Mouse (Mus musculus) stomach, embryonic 16.5 days (tissue): ENCODE data around the gene Usp10. TPM values are rescaled to one million over a fixed set of nuclear protein-coding genes. Genes with fewer than 3 reads are reported as not detected.
A peak's percentile ranks its signal among the peaks of the same experiment; 100 is the strongest.

Experiments used
- ATAC-seq: fragments of 200-750 bp; cut with Nextera tagmentation; 2 replicates; pipeline ENCODE4 v1.8.0; 2017; ENCODE audit warnings: moderate number of reproducible peaks, moderate TSS enrichment; ENCODE audit not compliant: insufficient read depth, low FRiP score
- H3K27ac ChIP-seq: fragments of 300-500 bp; sonication (generic); 2 replicates; pipeline ENCODE4 v1.5.1; 2014; ENCODE audit warnings: low read length
- H3K27me3 ChIP-seq: fragments of 300-500 bp; sonication (generic); 2 replicates; pipeline ENCODE4 v1.6.1; 2014; ENCODE audit warnings: low read length, control low read depth, mixed read lengths; ENCODE audit not compliant: control insufficient read depth, insufficient read depth
- H3K36me3 ChIP-seq: fragments of 300-500 bp; sonication (generic); 2 replicates; pipeline ENCODE4 v1.6.1; 2014; ENCODE audit warnings: low read length; ENCODE audit not compliant: control insufficient read depth, insufficient read depth
- H3K4me1 ChIP-seq: fragments of 300-500 bp; sonication (generic); 2 replicates; pipeline ENCODE4 v1.6.1; 2014; ENCODE audit warnings: low read length, control low read depth, mixed read lengths; ENCODE audit not compliant: control insufficient read depth, insufficient read depth
- H3K4me2 ChIP-seq: fragments of 300-500 bp; sonication (generic); 2 replicates; pipeline ENCODE4 v1.6.1; 2014; ENCODE audit warnings: low read depth, low read length, mixed read lengths
- H3K4me3 ChIP-seq: fragments of 300-500 bp; sonication (generic); replicated peaks from 2 replicates; pipeline ENCODE4 v1.5.1; 2014; ENCODE audit warnings: mild to moderate bottlenecking, low read length
- H3K9ac ChIP-seq: fragments of 300-500 bp; sonication (generic); 2 replicates; pipeline ENCODE4 v1.6.1; 2014; ENCODE audit warnings: low read length
- H3K9me3 ChIP-seq: fragments of 300-500 bp; sonication (generic); replicated peaks from 2 replicates; pipeline ENCODE4 v1.6.1; 2016; ENCODE audit warnings: low read length, control low read depth; ENCODE audit not compliant: control insufficient read depth
- whole genome bisulfite sequencing: fragments of 180-500 bp; shearing (Covaris S2); extraction: QIAGEN DNeasy Blood & Tissue Kit; methylation state at CpG from one replicate; pipeline ENCODE4 v1.1.7; 2014; 5-methylcytosine and 5-hydroxymethylcytosine counted together
- polyA plus RNA-seq: library from polyadenylated mRNA; unstranded; fragments of >200 nt; fragmentation: Nextera tagmentation; extraction: Ambion mirVana; gene quantifications from 2 replicates; pipeline ENCODE4 v1.2.1, GENCODE M21; 2015

Usp10 gene
- polyA plus RNA-seq, 1 experiment from 2014 or later: 118 TPM

DNA sequence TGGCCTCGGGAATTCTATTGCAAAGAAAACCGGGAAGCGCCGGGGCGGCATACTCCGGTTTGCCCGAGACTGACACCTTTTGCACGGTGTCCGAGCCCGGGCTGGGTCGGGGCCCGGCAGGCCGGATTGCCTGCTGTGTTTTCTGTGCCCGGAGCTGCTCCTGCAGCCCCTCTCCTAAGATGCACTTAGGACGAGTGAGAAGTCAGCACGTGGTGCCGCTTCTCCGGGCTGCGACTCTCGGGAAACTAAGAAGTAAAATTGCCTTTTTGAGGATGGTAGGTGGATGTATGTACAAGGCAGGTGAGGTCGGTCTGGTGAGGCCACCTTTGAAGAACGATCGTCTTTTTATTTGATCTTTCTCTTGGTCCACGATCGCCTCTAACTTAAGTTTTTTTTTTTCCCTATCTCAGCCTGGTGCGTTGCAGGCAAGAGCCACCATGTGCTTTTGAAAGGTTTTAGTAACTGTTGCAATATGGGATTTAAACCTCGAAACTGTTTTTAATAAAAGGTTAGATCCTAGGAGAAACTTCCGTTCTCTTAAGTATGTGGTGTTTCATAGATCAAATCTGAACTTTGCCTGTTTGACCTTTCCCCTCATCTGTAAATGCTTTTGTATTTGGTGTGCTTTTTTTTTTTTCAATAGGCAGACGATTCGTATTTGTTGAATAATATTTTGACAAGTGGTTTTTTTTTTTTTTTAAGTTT is 1.2 kb downstream of the Usp10 start:
- under 1% methylated on average over 30 of the region's 30 CpGs for WGBS
- ATAC-seq: peak; percentile 43; the same call in 1 of the 2 replicates
- Histone ChIP-seq H3K27ac (peak overlapping the region; percentile 93), H3K27me3 (no peaks in the 10 kb centered on the region), H3K4me2 (peak overlapping the region; percentile 93), H3K4me3 (peak overlapping the region; percentile 79), H3K9ac (peak overlapping the region; percentile 91), H3K9me3 (no peaks in the 10 kb centered on the region), H3K4me1 (peaks cover 45% of the 10 kb centered on the region), H3K36me3 (no peaks in the 10 kb centered on the region)

DNA sequence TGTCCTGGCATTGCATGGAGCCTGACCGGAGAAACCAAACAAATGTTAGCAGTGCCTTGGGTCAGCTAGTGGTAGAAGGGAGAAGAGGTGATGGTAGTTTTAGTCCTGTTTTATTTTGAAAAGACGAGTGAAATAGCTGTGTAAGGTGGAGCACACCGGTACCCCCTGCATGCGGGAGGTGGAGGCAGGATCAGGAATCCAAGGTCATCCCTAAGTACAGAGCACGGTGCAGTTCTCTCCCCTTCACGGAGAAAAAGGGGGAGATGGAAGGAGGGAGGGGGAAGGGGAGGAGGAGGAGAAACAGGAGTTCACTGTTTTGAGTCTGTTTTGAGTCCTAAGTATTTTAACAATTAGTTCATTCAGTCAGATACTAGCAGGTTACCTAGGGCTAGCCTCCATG is 2.5 kb downstream of the Usp10 start:
- H3K4me1 ChIP-seq: peaks cover 56% of the 10 kb centered on the region
- peak overlapping the region; percentile 93 for H3K4me2 ChIP-seq

DNA sequence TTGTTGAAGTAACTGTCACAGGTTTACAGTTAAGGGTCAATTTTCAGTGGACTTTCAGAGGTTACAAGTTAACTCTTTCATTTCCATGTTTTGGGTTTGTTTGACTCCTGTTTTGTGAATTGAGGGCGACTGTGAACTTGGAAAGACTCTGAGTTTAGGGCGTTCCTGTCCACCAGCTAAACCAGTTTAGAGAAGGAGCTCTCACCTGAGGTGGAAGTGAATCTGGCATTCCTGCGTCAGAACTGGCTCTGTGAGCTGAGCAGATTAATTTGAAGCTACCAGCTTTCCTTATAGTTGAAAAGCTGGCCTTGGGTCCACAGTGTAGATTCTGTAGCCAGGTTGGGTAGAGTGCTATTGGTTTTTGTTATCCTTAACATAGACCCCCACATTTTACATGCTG is 3.0 kb downstream of the Usp10 start:
- WGBS: 56% methylated on average over 3 of the region's 3 CpGs
- Histone ChIP-seq H3K4me1 (peaks cover 57% of the 10 kb centered on the region), H3K27me3 (no peaks in the 10 kb centered on the region), H3K36me3 (no peaks in the 10 kb centered on the region), H3K27ac (peak overlapping the region; percentile 17; the same call in 1 of the 2 replicates), H3K4me2 (peak overlapping the region; percentile 93; the same call in 1 of the 2 replicates), H3K4me3 (0 out of 2 replicates have a peak overlapping the region, but pooled peaks have one; percentile 2), H3K9me3 (no peaks in the 10 kb centered on the region), H3K9ac (0 out of 2 replicates have a peak overlapping the region, but pooled peaks have one; percentile 22)
- ATAC-seq: no peak

More for the DNA sequence above, 2.5 kb downstream of the Usp10 start:
- 41% methylated on average over 6 of the region's 6 CpGs for WGBS
- peak overlapping the region; percentile 17; the same call in 1 of the 2 replicates for H3K27ac ChIP-seq
- H3K27me3 ChIP-seq: no peaks in the 10 kb centered on the region
- peak overlapping the region; percentile 79 for H3K4me3 ChIP-seq
- no peak for ATAC-seq
- H3K36me3 ChIP-seq: no peaks in the 10 kb centered on the region
- H3K9ac ChIP-seq: peak overlapping the region; percentile 91
- H3K9me3 ChIP-seq: no peaks in the 10 kb centered on the region

DNA sequence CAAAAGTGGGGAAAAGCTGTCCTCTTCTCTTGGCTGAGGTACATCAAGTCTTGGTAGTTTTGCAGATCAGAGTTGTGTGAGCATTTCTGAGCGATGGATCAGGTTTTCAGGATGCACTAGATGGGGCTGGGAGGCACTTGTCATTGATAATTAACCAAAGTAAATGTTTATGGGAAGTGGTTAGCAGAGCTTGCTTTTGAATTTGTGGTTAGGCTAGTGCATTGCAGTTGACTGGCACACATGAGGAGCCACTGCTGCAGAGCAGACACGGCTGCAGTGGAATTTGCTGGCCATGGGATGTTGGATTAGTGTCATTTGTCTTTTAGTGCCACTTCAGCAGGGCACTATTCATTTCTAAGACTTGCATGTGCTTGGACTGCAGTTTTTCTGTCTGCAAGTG is 4.0 kb downstream of the Usp10 start:
- no peak overlapping the region; the same call in 1 of the 2 replicates for H3K4me2 ChIP-seq
- H3K9ac ChIP-seq: no peak overlapping the region
- no peaks in the 10 kb centered on the region for H3K27me3 ChIP-seq
- no peaks in the 10 kb centered on the region for H3K36me3 ChIP-seq
- no peaks in the 10 kb centered on the region for H3K9me3 ChIP-seq
- ATAC-seq: no peak
- H3K4me1 ChIP-seq: peaks cover 57% of the 10 kb centered on the region
- 35% methylated on average over 2 of the region's 2 CpGs for WGBS
- no peak overlapping the region for H3K27ac ChIP-seq
- no peak overlapping the region for H3K4me3 ChIP-seq

DNA sequence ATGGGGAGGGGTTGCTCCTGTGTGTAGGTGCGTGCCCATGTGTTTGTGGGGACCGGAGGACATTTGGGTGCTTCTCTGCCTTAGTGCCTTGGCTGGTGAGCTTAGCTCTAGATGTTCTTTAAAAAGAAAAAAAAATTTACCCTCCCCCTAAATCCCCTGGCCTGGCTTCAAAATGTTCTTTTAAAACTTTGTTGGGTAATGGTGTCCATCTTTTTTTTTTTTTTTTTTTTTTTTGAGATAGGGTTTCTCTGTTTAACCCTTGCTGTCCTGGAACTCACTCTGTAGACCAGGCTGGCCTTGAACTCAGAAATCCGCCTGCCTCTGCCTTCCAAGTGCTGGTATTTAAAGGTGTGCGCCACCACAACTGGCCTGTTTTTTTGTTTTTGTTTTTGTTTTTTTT is 5.1 kb downstream of the Usp10 start:
- ATAC-seq: no peak
- no peak overlapping the region for H3K27ac ChIP-seq
- H3K4me3 ChIP-seq: no peak overlapping the region
- 83% methylated on average over 4 of the region's 4 CpGs for WGBS
- no peaks in the 10 kb centered on the region for H3K27me3 ChIP-seq
- H3K4me1 ChIP-seq: peaks cover 53% of the 10 kb centered on the region
- H3K9ac ChIP-seq: no peak overlapping the region
- H3K4me2 ChIP-seq: no peak overlapping the region
- no peaks in the 10 kb centered on the region for H3K9me3 ChIP-seq
- no peaks in the 10 kb centered on the region for H3K36me3 ChIP-seq

DNA sequence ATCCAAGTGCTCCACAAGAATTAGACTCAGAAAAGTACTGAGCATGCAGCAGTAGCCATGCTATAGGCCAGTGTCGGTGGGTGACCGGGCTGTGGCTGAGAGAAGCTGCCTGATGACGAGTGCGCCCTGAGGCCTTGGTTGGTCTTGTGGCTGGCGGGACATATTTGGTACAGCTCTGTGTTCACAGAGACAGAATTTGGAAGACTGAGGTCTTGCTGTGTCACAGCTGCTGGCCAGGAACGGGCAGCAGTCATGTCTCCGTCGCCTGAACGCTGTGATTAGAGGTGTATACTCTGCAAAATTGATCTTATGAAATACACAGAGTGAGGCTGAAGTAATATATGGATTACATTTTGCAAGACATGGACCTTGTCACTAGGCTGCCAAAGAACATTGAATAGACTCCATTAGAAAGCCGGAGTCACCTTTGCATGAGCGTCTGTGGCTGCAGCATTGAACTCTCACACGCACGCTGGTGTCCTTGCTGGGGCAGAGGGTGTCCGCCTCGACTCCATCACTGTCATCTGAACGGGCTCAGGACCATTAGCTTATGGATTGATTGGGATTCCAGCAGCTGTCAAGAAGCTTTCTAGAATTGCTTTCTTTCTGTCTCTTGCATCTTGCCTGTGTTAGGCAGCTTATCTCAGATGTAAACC is 6.2 kb downstream of the Usp10 start:
- no peaks in the 10 kb centered on the region for H3K36me3 ChIP-seq
- H3K27me3 ChIP-seq: no peaks in the 10 kb centered on the region
- H3K9me3 ChIP-seq: no peaks in the 10 kb centered on the region
- H3K4me3 ChIP-seq: no peak overlapping the region
- H3K27ac ChIP-seq: no peak overlapping the region
- no peak overlapping the region for H3K4me2 ChIP-seq
- H3K4me1 ChIP-seq: peaks cover 61% of the 10 kb centered on the region
- H3K9ac ChIP-seq: peak overlapping the region; percentile 6; the same call in 1 of the 2 replicates
- no peak; the same call in 1 of the 2 replicates for ATAC-seq
- WGBS: 59% methylated on average over 16 of the region's 16 CpGs

DNA sequence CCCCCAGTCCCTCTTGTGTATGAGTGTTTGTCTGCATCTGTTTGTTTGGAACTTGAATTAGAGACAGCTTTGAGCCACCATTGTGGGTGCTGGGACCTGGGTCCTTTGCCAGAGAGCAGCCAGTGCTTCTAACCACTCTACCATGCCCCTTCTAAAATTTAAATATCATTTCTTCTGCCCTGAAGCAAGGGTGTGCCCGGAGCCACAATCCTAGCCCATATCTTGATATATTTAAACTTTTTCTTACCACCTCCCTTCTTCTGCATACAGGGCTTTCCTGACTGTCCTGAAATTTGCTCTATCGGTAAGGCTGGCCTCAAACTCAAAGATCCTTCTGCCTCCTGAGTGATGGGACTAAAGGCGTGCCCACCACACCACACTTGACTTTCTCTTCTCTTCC is 7.3 kb downstream of the Usp10 start:
- WGBS: 78% methylated on average over 3 of the region's 3 CpGs

DNA sequence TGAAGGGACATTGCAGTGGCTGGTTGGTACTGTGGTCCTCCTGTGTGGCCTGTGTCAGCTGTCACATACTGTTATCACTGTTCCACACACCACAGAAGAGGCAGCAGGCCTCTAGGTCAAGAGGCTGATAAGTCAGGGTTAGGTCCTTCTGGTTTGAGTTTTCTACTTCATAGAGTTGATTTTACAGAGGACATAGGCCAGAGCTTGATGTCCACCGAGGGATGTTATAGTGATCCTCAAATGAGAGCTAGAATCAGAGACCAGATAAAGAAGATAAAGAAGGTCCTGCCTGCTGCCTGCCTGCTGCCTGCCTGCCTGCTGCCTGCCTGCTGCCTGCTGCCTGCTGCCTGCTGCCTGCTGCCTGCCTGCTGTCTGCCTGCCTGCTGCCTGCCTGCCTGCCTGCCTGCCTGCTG is 8.0 kb downstream of the Usp10 start:
- H3K4me1 ChIP-seq: peaks cover 48% of the 10 kb centered on the region
- no peaks in the 10 kb centered on the region for H3K27me3 ChIP-seq
- no peak overlapping the region for H3K4me2 ChIP-seq
- H3K4me3 ChIP-seq: no peak overlapping the region
- H3K27ac ChIP-seq: no peak overlapping the region
- no peaks in the 10 kb centered on the region for H3K36me3 ChIP-seq
- WGBS: 61% methylated on average over 1 of the region's 1 CpGs
- H3K9me3 ChIP-seq: no peaks in the 10 kb centered on the region
- peak; percentile 64; the same call in 1 of the 2 replicates for ATAC-seq
- H3K9ac ChIP-seq: no peak overlapping the region

More for the DNA sequence above, 7.3 kb downstream of the Usp10 start:
- H3K36me3 ChIP-seq: no peaks in the 10 kb centered on the region
- H3K9ac ChIP-seq: 0 out of 2 replicates have a peak overlapping the region, but pooled peaks have one; percentile 11
- ATAC-seq: no peak
- H3K4me1 ChIP-seq: peaks cover 56% of the 10 kb centered on the region
- no peak overlapping the region for H3K27ac ChIP-seq
- H3K9me3 ChIP-seq: no peaks in the 10 kb centered on the region
- no peaks in the 10 kb centered on the region for H3K27me3 ChIP-seq
- H3K4me3 ChIP-seq: no peak overlapping the region
- no peak overlapping the region for H3K4me2 ChIP-seq

DNA sequence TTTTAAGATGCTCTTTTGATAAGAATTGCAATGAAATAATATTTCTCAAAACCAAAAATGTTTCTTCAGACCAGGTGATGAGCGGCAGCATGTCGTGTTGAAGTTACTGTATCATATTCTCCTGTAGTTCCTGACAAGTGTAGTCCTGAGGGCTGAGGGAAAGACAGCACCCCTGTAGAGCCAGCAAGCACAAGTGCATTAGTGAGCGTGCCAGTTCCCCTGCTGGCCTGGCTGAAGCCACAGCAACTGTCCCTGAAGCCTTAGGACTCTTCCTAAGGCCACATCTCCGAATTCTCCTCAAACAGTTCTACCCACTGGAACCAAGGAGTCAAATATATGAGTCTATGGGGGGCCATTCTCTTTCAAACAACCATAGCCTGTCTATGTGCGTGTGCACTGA is 13.1 kb downstream of the Usp10 start:
- 90% methylated on average over 5 of the region's 5 CpGs for WGBS
- no peak for ATAC-seq
- no peaks in the 10 kb centered on the region for H3K9me3 ChIP-seq

More for the DNA sequence above, 13.1 kb downstream of the Usp10 start:
- Histone ChIP-seq H3K9ac (no peak overlapping the region), H3K36me3 (no peaks in the 10 kb centered on the region), H3K4me1 (peaks cover 15% of the 10 kb centered on the region; the same call in 1 of the 2 replicates), H3K4me3 (no peak overlapping the region), H3K27ac (no peak overlapping the region), H3K27me3 (no peaks in the 10 kb centered on the region), H3K4me2 (no peak overlapping the region)
